Mouse (Mus musculus): Measurements from ENCODE around the gene Ccnyl1. TPM values are rescaled to one million over a fixed set of nuclear protein-coding genes. Genes with fewer than 3 reads are reported as not detected.
A peak's percentile ranks its signal among the peaks of the same experiment; 100 is the strongest.
"Not testable (repeated sequence)": the region's sequence is repeated elsewhere in the genome, so short reads cannot be mapped to it uniquely, and the experiment has no call there.

Ccnyl1 gene
- polyA plus RNA-seq (2014; fragmentation: Nextera tagmentation; extraction: Ambion mirVana): 7.2 and 8.5 TPM in 2 replicates

DNA sequence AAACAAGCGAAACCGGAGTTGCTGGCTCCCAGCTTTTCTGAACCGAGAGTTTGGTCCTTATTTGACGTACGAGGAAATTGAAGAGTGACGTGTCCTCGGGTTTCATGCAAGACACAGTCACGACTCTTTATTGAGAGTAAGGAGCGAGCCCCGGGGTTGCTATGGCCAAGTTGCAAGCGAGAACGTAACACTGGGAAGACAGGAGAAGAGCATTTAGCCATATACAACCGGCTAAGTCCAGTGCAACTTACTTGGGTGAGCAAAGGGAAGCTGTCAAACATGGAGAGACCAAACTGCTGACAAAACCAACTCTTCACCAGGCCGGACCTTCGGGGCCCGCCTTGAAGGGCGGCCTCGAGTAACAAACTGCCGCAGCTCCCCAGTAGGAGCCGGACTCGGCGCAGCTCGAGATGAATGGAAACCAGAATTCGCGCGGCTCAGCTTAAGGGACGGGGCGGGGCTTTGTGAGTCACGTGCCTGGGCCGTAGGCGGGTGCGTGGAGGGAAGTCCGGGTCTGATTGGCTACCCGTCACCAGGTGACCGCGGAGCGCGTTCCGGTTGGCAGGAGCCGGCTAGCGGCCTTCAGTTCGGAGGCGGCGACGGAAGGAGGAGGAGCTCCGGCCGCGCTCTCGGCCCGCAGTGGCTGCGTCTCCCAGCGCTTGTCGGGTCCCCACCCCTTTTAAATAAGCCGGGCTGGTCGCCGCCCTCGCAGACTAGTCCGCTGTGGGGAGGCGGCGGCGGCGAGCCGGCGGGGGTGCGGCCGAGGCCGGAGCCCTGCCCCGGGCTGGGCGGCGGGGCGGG, at the start of gene Ccnyl1:
TSS of gene Ccnyl1 (plus strand) at position 243 of the 801 bp plus-strand sequence.
- H3K36me3 ChIP-seq (ENCODE audit: control insufficient read depth, insufficient read depth, low read length): no peaks in the 10 kb centered on the region
- DNase-seq (ENCODE audit: low spot score) (peak; percentile 96), ATAC-seq (replicated peaks; ENCODE audit: low FRiP score, low TSS enrichment, low read depth) (peak; percentile 100)
- H3K4me2 ChIP-seq (ENCODE audit: low read length): peak within 1 kb of the TSS; percentile 90
- H3K4me1 ChIP-seq (replicated peaks; ENCODE audit: control insufficient read depth, insufficient read depth, low read length): peaks cover 17% of the 10 kb centered on the region
- H3K9me3 ChIP-seq (ENCODE audit: control insufficient read depth, low read length): no peaks in the 10 kb centered on the region
- under 1% methylated on average over 63 of the region's 71 CpGs for WGBS
- peak within 1 kb of the TSS; percentile 54 for H3K27ac ChIP-seq (ENCODE audit: low read depth)
- peak within 1 kb of the TSS; percentile 77 for H3K4me3 ChIP-seq (ENCODE audit: low read depth, low read length)
- no peaks in the 10 kb centered on the region for H3K27me3 ChIP-seq (replicated peaks; ENCODE audit: control insufficient read depth, insufficient read depth, low read length)
- peak within 1 kb of the TSS; percentile 77 for H3K9ac ChIP-seq (ENCODE audit: low read length)

- H3K4me1 ChIP-seq (replicated peaks; ENCODE audit: control insufficient read depth, insufficient read depth, low read length): no peaks in the 10 kb centered on the region
- WGBS: 88% methylated on average over 6 of the region's 6 CpGs
- no peak overlapping the region for H3K27ac ChIP-seq (ENCODE audit: low read depth)
- no peaks in the 10 kb centered on the region for H3K9me3 ChIP-seq (ENCODE audit: control insufficient read depth, low read length)
- H3K9ac ChIP-seq (ENCODE audit: low read length): no peak overlapping the region
- no peaks in the 10 kb centered on the region for H3K27me3 ChIP-seq (replicated peaks; ENCODE audit: control insufficient read depth, insufficient read depth, low read length)
- H3K4me3 ChIP-seq (ENCODE audit: low read depth, low read length): no peak overlapping the region
- ATAC-seq (replicated peaks; ENCODE audit: low FRiP score, low TSS enrichment, low read depth) (no peak), DNase-seq (ENCODE audit: low spot score) (peak; percentile 27)
- no peaks in the 10 kb centered on the region for H3K36me3 ChIP-seq (ENCODE audit: control insufficient read depth, insufficient read depth, low read length)
- no peak overlapping the region for H3K4me2 ChIP-seq (ENCODE audit: low read length)
These were observed 49.2 kb upstream of the Ccnyl1 start for GRCm38 (mm10) chr1:64641069-64641468.

- 93% methylated on average over 8 of the region's 8 CpGs for WGBS
- H3K36me3 ChIP-seq (ENCODE audit: control insufficient read depth, insufficient read depth, low read length); H3K4me3 ChIP-seq (ENCODE audit: low read depth, low read length); H3K4me1 ChIP-seq (replicated peaks; ENCODE audit: control insufficient read depth, insufficient read depth, low read length); ATAC-seq (replicated peaks; ENCODE audit: low FRiP score, low TSS enrichment, low read depth); H3K9me3 ChIP-seq (ENCODE audit: control insufficient read depth, low read length); H3K9ac ChIP-seq (ENCODE audit: low read length); H3K27ac ChIP-seq (ENCODE audit: low read depth); H3K27me3 ChIP-seq (replicated peaks; ENCODE audit: control insufficient read depth, insufficient read depth, low read length); H3K4me2 ChIP-seq (ENCODE audit: low read length): not testable (repeated sequence)
- peak; percentile 1 for DNase-seq (ENCODE audit: low spot score)
These were observed 47.7 kb upstream of the Ccnyl1 start for GRCm38 (mm10) chr1:64642541-64642940.

DNA sequence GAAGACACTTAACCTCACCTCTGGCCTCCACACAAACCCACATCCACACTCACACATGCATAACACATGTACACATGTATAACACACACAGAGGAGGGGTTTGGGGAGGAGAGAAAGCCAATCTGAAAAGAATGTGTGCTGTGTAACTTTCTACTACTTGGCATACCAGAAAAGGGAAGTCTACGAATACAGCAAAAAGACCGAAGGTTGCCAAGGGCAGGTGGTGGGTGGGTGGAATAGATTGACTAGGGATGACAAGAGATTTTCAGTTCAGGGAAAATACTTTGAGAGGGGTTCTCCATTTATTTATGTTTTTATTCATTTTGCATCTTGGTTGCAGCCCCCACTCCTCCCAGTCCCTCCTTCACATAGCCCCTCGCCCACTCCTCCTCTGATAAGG, 45.7 kb upstream of the Ccnyl1 start:
- no peak overlapping the region for H3K4me3 ChIP-seq (ENCODE audit: low read depth, low read length)

GRCm38 (mm10) chr1:64649362-64650124, 40.7 kb upstream of the Ccnyl1 start:
- WGBS: 72% methylated on average over 11 of the region's 11 CpGs
- H3K9me3 ChIP-seq (ENCODE audit: control insufficient read depth, low read length): no peaks in the 10 kb centered on the region
- H3K9ac ChIP-seq (ENCODE audit: low read length): no peak overlapping the region
- no peaks in the 10 kb centered on the region for H3K36me3 ChIP-seq (ENCODE audit: control insufficient read depth, insufficient read depth, low read length)
- no peak overlapping the region for H3K4me2 ChIP-seq (ENCODE audit: low read length)
- no peak overlapping the region for H3K27ac ChIP-seq (ENCODE audit: low read depth)
- no peaks in the 10 kb centered on the region for H3K27me3 ChIP-seq (replicated peaks; ENCODE audit: control insufficient read depth, insufficient read depth, low read length)
- DNase-seq (ENCODE audit: low spot score) (no peak), ATAC-seq (replicated peaks; ENCODE audit: low FRiP score, low TSS enrichment, low read depth) (no peak)
- no peak overlapping the region for H3K4me3 ChIP-seq (ENCODE audit: low read depth, low read length)
- no peaks in the 10 kb centered on the region for H3K4me1 ChIP-seq (replicated peaks; ENCODE audit: control insufficient read depth, insufficient read depth, low read length)

More for the DNA sequence above, 45.7 kb upstream of the Ccnyl1 start:
- ATAC-seq (replicated peaks; ENCODE audit: low FRiP score, low TSS enrichment, low read depth) (no peak), DNase-seq (ENCODE audit: low spot score) (peak; percentile 10)
- Histone ChIP-seq H3K9ac (ENCODE audit: low read length) (no peak overlapping the region), H3K4me1 (replicated peaks; ENCODE audit: control insufficient read depth, insufficient read depth, low read length) (no peaks in the 10 kb centered on the region), H3K36me3 (ENCODE audit: control insufficient read depth, insufficient read depth, low read length) (no peaks in the 10 kb centered on the region), H3K4me2 (ENCODE audit: low read length) (no peak overlapping the region), H3K27me3 (replicated peaks; ENCODE audit: control insufficient read depth, insufficient read depth, low read length) (no peaks in the 10 kb centered on the region), H3K27ac (ENCODE audit: low read depth) (no peak overlapping the region), H3K9me3 (ENCODE audit: control insufficient read depth, low read length) (no peaks in the 10 kb centered on the region)
- 90% methylated on average over 3 of the region's 3 CpGs for WGBS

GRCm38 (mm10) chr1:64653701-64654100, 36.6 kb upstream of the Ccnyl1 start:
- no peaks in the 10 kb centered on the region for H3K27me3 ChIP-seq (replicated peaks; ENCODE audit: control insufficient read depth, insufficient read depth, low read length)
- 93% methylated on average over 6 of the region's 6 CpGs for WGBS
- ATAC-seq (replicated peaks; ENCODE audit: low FRiP score, low TSS enrichment, low read depth): no peak

DNA sequence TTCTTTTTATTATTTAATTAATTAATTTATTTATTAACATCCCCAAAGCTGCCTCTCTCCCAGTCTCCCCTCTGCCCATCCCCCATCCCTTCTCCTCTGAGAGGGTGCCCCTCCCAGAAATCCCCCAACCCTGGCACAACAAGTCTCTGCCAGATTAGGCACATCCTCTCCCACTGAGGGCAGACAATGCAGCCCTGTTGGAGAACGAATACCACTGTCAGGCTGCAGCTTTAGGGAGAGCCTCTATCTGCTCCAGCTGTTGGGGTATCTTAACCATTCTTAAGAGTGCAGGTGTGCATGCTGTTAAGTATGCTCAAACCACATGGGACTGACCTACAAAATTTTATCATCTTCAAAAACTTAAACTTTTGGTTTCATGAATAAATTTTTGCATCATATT, 34.8 kb upstream of the Ccnyl1 start:
- no peaks in the 10 kb centered on the region for H3K4me1 ChIP-seq (replicated peaks; ENCODE audit: control insufficient read depth, insufficient read depth, low read length)
- H3K9ac ChIP-seq (ENCODE audit: low read length): no peak overlapping the region
- no peak overlapping the region for H3K27ac ChIP-seq (ENCODE audit: low read depth)
- H3K27me3 ChIP-seq (replicated peaks; ENCODE audit: control insufficient read depth, insufficient read depth, low read length): no peaks in the 10 kb centered on the region
- H3K4me3 ChIP-seq (ENCODE audit: low read depth, low read length): no peak overlapping the region
- no peak for ATAC-seq (replicated peaks; ENCODE audit: low FRiP score, low TSS enrichment, low read depth)
- no peak overlapping the region for H3K4me2 ChIP-seq (ENCODE audit: low read length)
- WGBS: 45% methylated on average over 1 of the region's 1 CpGs
- H3K36me3 ChIP-seq (ENCODE audit: control insufficient read depth, insufficient read depth, low read length): no peaks in the 10 kb centered on the region
- H3K9me3 ChIP-seq (ENCODE audit: control insufficient read depth, low read length): no peaks in the 10 kb centered on the region
- DNase-seq (ENCODE audit: low spot score): no peak

More at GRCm38 (mm10) chr1:64653701-64654100, 36.6 kb upstream of the Ccnyl1 start:
- Histone ChIP-seq H3K4me2 (ENCODE audit: low read length) (no peak overlapping the region), H3K9me3 (ENCODE audit: control insufficient read depth, low read length) (no peaks in the 10 kb centered on the region), H3K9ac (ENCODE audit: low read length) (no peak overlapping the region), H3K36me3 (ENCODE audit: control insufficient read depth, insufficient read depth, low read length) (no peaks in the 10 kb centered on the region), H3K27ac (ENCODE audit: low read depth) (no peak overlapping the region), H3K4me3 (ENCODE audit: low read depth, low read length) (no peak overlapping the region), H3K4me1 (replicated peaks; ENCODE audit: control insufficient read depth, insufficient read depth, low read length) (no peaks in the 10 kb centered on the region)
- DNase-seq (ENCODE audit: low spot score): no peak

- Histone ChIP-seq H3K36me3 (ENCODE audit: control insufficient read depth, insufficient read depth, low read length) (no peaks in the 10 kb centered on the region), H3K9me3 (ENCODE audit: control insufficient read depth, low read length) (no peaks in the 10 kb centered on the region), H3K4me3 (ENCODE audit: low read depth, low read length) (no peak overlapping the region), H3K27ac (ENCODE audit: low read depth) (no peak overlapping the region), H3K4me2 (ENCODE audit: low read length) (no peak overlapping the region), H3K4me1 (replicated peaks; ENCODE audit: control insufficient read depth, insufficient read depth, low read length) (no peaks in the 10 kb centered on the region), H3K9ac (ENCODE audit: low read length) (no peak overlapping the region), H3K27me3 (replicated peaks; ENCODE audit: control insufficient read depth, insufficient read depth, low read length) (no peaks in the 10 kb centered on the region)
- no peak for ATAC-seq (replicated peaks; ENCODE audit: low FRiP score, low TSS enrichment, low read depth)
- no peak for DNase-seq (ENCODE audit: low spot score)
- 86% methylated on average over 3 of the region's 3 CpGs for WGBS
These were observed 33.7 kb upstream of the Ccnyl1 start for GRCm38 (mm10) chr1:64656423-64657129.
